Mouse (Mus musculus) liver, embryonic 14 days (tissue): ENCODE data around the gene Atp13a3. TPM values are rescaled to one million over a fixed set of nuclear protein-coding genes. Genes with fewer than 3 reads are reported as not detected.

Source experiments
- polyA plus RNA-seq: library from polyadenylated mRNA; depleted of rRNA; stranded (reverse); fragments of >200 nt; gene quantifications from 2 replicates; pipeline ENCODE4 v1.2.3, GENCODE M21; 2012; rRNA removed

The Atp13a3 gene
- polyA plus RNA-seq, result 15.7 and 17.3 TPM in 2 replicates

GRCm38 (mm10) chr16:30405925-30406670 is at the start of gene Atp13a3:
Gene Atp13a3 (minus strand): TSS chr16:30405975.

GRCm38 (mm10) chr16:30310647-30311046 is 95.1 kb downstream of the Atp13a3 start, which contains the start of gene Gp5:
Gene Gp5 (minus strand): TSS chr16:30310779.

DNA sequence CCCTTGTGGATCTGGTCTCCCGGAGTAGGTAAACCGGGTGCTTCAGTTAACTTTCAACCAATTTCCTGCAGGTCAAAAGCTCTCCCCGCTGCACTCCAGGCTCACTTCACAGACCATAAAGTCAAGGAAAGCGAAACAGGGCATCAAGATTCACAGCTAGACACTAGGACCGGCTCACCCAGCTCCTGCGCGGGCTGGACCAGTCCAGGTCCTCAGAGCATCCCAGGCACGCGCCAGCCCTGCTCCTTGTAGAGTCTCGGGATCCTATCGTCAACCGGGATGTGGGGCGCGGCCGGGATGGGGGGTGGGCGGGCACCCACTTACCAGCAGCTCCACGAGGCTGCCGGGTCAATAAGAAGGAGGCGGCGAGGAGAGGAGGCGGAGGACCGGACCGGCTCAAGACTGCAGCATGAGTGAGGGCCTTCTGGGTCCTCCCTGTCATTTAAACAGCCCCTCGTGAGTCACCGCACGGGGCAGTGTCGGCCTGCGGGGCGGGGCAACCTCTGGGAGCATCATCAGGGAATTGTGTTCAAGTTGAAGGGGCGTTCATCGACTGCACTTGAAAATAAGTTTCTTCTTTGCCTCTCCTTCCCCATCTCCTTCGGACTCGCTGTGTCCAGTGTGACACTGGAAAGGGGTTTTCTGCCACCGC is 122.8 kb downstream of the Atp13a3 start, which contains the start of gene Lrrc15:
Gene Lrrc15 (minus strand): TSS at position 413 of the 652 bp plus-strand sequence.

DNA sequence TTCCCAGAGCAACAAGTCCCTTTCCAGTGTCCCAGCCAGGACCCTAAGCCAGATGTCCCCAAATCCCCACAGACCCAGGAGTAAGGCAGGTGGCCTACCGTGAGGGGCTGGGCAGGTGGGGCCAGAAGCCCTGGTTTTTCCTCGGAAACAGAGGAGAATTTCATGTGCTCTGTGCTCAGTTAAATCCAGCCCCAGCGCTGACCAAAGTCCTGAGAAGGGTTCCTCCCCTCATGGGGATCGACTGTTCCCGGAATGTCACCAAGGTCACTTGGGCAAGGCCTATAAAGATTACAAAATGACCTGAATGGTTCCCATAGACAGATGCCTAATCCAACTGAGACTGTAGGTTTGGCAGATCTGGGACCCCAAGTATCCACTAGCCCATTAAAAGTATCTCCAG is 138.4 kb downstream of the Atp13a3 start, which contains the start of gene Cpn2:
Gene Cpn2 (minus strand): TSS at position 141 of the 400 bp plus-strand sequence.

Other genes starting within 250 kb of the Atp13a3 start
- gene Cpn2, start 138.5 kb downstream of the Atp13a3 start, polyA plus RNA-seq, result 4.8 and 5.2 TPM in 2 replicates
- gene Lrrc15, start 122.7 kb downstream of the Atp13a3 start, polyA plus RNA-seq, result 0.01 and 0.02 TPM in 2 replicates
- gene Gp5, start 95.2 kb downstream of the Atp13a3 start, polyA plus RNA-seq, result 8.1 and 9.4 TPM in 2 replicates
- 0.96 and 1.1 TPM in 2 replicates for gene Tmem44, start 144.9 kb upstream of the Atp13a3 start, polyA plus RNA-seq
- gene Lsg1, start 181.6 kb upstream of the Atp13a3 start, polyA plus RNA-seq, result 13.1 and 14.7 TPM in 2 replicates
- 2.4 and 2.7 TPM in 2 replicates for gene Fam43a, start 193.7 kb upstream of the Atp13a3 start, polyA plus RNA-seq